18 mouse cellular contexts compared by ENCODE assay signal in genomic region chr10:112619740-112620139, GRCm38 (mm10).
DNase-seq lines count a peak whose midpoint lies in the region; ATAC-seq lines count a peak whose summit lies in the region.
"Had no signal": no experiment of that assay in that cellular context is flagged by ENCODE, and none has a peak within 500 bp of the region (broad histone marks: within the 10 kb centered on the region; RNA-seq: fewer than 3 reads in every experiment).

No protein-coding gene starts in this region.

- no peak overlapping the region for H3K4me3 ChIP-seq in hindbrain, embryonic 14.5 days (replicated peaks; ENCODE audit: low read length)
- H3K4me3 ChIP-seq in hindbrain, embryonic 13.5 days, result no peak overlapping the region
- no peak overlapping the region for H3K4me3 ChIP-seq in forebrain, embryonic 16.5 days (replicated peaks; ENCODE audit: low read length)
- no peak overlapping the region for H3K4me3 ChIP-seq in midbrain, embryonic 15.5 days
- H3K4me3 ChIP-seq: embryonic facial prominence, embryonic 12.5 days; limb, embryonic 12.5 days; liver, embryonic 15.5 days; megakaryocyte, embryonic 14.5 days had no signal

- no peak for ATAC-seq in hindbrain, embryonic 14.5 days (ENCODE audit: low FRiP score)
- ATAC-seq in hindbrain, embryonic 13.5 days (ENCODE audit: low FRiP score), result no peak
- peak; percentile 61; the same call in 1 of the 2 replicates for ATAC-seq in forebrain, embryonic 16.5 days
- ATAC-seq in midbrain, embryonic 15.5 days (replicated peaks), result peak; percentile 91

- 59% methylated on average over 3 of the region's 3 CpGs for WGBS in hindbrain, embryonic 14.5 days
- 60% methylated on average over 3 of the region's 3 CpGs for WGBS in hindbrain, embryonic 13.5 days
- 53% methylated on average over 3 of the region's 3 CpGs for WGBS in forebrain, embryonic 16.5 days
- 45% methylated on average over 3 of the region's 3 CpGs for WGBS in midbrain, embryonic 15.5 days

- H3K36me3 ChIP-seq in hindbrain, embryonic 14.5 days (replicated peaks; ENCODE audit: control insufficient read depth, insufficient read depth), result no peaks in the 10 kb centered on the region
- no peaks in the 10 kb centered on the region for H3K36me3 ChIP-seq in hindbrain, embryonic 13.5 days
- H3K36me3 ChIP-seq in forebrain, embryonic 16.5 days (ENCODE audit: control insufficient read depth, insufficient read depth), result no peaks in the 10 kb centered on the region
- no peaks in the 10 kb centered on the region for H3K36me3 ChIP-seq in midbrain, embryonic 15.5 days (replicated peaks)
- H3K36me3 ChIP-seq: embryonic facial prominence, embryonic 12.5 days; limb, embryonic 12.5 days; liver, embryonic 15.5 days had no signal

- no peak overlapping the region for H3K27ac ChIP-seq in hindbrain, embryonic 14.5 days
- no peak overlapping the region for H3K27ac ChIP-seq in hindbrain, embryonic 13.5 days
- no peak overlapping the region for H3K27ac ChIP-seq in forebrain, embryonic 16.5 days (ENCODE audit: low read length)
- no peak overlapping the region for H3K27ac ChIP-seq in midbrain, embryonic 15.5 days
- H3K27ac ChIP-seq: embryonic facial prominence, embryonic 12.5 days; limb, embryonic 12.5 days; liver, embryonic 15.5 days had no signal

- peak; percentile 44 for DNase-seq in hindbrain, embryonic 14.5 days (ENCODE audit: low spot score)
- DNase-seq in brain, embryonic 18.5 days (ENCODE audit: low read depth, low spot score), result peak; percentile 43
- no peak for DNase-seq in kidney, adult 18-20 months
- no peak for DNase-seq in thymus, postnatal 4 days
- DNase-seq: cerebellum, postnatal 10 days; heart, adult 11 months; kidney, adult 11 months; kidney, postnatal 25 days; lung, postnatal 14 days; spleen, adult 18-20 months; thymus, postnatal 14 days had no signal

- no peak overlapping the region for H3K4me2 ChIP-seq in hindbrain, embryonic 14.5 days (replicated peaks)
- H3K4me2 ChIP-seq in hindbrain, embryonic 13.5 days, result no peak overlapping the region
- no peak overlapping the region for H3K4me2 ChIP-seq in forebrain, embryonic 16.5 days (ENCODE audit: low read length)
- H3K4me2 ChIP-seq in midbrain, embryonic 15.5 days, result no peak overlapping the region
- H3K4me2 ChIP-seq: embryonic facial prominence, embryonic 12.5 days; limb, embryonic 12.5 days; liver, embryonic 15.5 days had no signal

- H3K9me3 ChIP-seq in hindbrain, embryonic 14.5 days (ENCODE audit: control insufficient read depth, low read length), result no peaks in the 10 kb centered on the region
- H3K9me3 ChIP-seq in hindbrain, embryonic 13.5 days, result no peaks in the 10 kb centered on the region
- H3K9me3 ChIP-seq in forebrain, embryonic 16.5 days (ENCODE audit: control insufficient read depth, low read length), result no peaks in the 10 kb centered on the region
- H3K9me3 ChIP-seq in midbrain, embryonic 15.5 days, result no peaks in the 10 kb centered on the region
- H3K9me3 ChIP-seq: embryonic facial prominence, embryonic 12.5 days; limb, embryonic 12.5 days; liver, embryonic 15.5 days had no signal

- no peak overlapping the region for H3K9ac ChIP-seq in hindbrain, embryonic 14.5 days
- H3K9ac ChIP-seq in hindbrain, embryonic 13.5 days, result no peak overlapping the region
- H3K9ac ChIP-seq in forebrain, embryonic 16.5 days (replicated peaks; ENCODE audit: low read depth, low read length), result no peak overlapping the region
- H3K9ac ChIP-seq in midbrain, embryonic 15.5 days, result no peak overlapping the region
- H3K9ac ChIP-seq: embryonic facial prominence, embryonic 12.5 days; limb, embryonic 12.5 days; liver, embryonic 15.5 days had no signal

- H3K4me1 ChIP-seq in hindbrain, embryonic 14.5 days (replicated peaks; ENCODE audit: control insufficient read depth, insufficient read depth, low read length), result no peaks in the 10 kb centered on the region
- no peaks in the 10 kb centered on the region for H3K4me1 ChIP-seq in hindbrain, embryonic 13.5 days (replicated peaks)
- H3K4me1 ChIP-seq in forebrain, embryonic 16.5 days (replicated peaks; ENCODE audit: control insufficient read depth, insufficient read depth, low read length), result no peaks in the 10 kb centered on the region
- H3K4me1 ChIP-seq in midbrain, embryonic 15.5 days, result peaks cover 4% of the 10 kb centered on the region; the same call in 1 of the 2 replicates
- H3K4me1 ChIP-seq: embryonic facial prominence, embryonic 12.5 days; limb, embryonic 12.5 days; liver, embryonic 15.5 days; megakaryocyte, embryonic 14.5 days had no signal

- H3K27me3 ChIP-seq in hindbrain, embryonic 14.5 days (ENCODE audit: control insufficient read depth, insufficient read depth, low read length), result no peaks in the 10 kb centered on the region
- H3K27me3 ChIP-seq in hindbrain, embryonic 13.5 days, result no peaks in the 10 kb centered on the region
- no peaks in the 10 kb centered on the region for H3K27me3 ChIP-seq in forebrain, embryonic 16.5 days (replicated peaks; ENCODE audit: control insufficient read depth, insufficient read depth, low read length)
- no peaks in the 10 kb centered on the region for H3K27me3 ChIP-seq in midbrain, embryonic 15.5 days (replicated peaks)
- H3K27me3 ChIP-seq: embryonic facial prominence, embryonic 12.5 days; limb, embryonic 12.5 days; liver, embryonic 15.5 days; megakaryocyte, embryonic 14.5 days had no signal

Comparison
In these comparisons a context has a peak if more than half of its experiments do, and no peak if none do; other contexts are left out.
1. ATAC-seq: peak in forebrain, embryonic 16.5 days (single experiment) and midbrain, embryonic 15.5 days (single experiment); none in hindbrain, embryonic 14.5 days (single experiment) and hindbrain, embryonic 13.5 days (single experiment).
2. DNase-seq: peak in hindbrain, embryonic 14.5 days (single experiment) and brain, embryonic 18.5 days (single experiment); none in kidney, adult 18-20 months (single experiment) and thymus, postnatal 4 days (single experiment).